Mouse (Mus musculus) kidney, adult 11 months (tissue): ENCODE results near the gene Gria1.

Source experiments
- DNase-seq: peaks from one replicate; pipeline ENCODE4 v3.0.0; 2022

Gria1 gene

DNA sequence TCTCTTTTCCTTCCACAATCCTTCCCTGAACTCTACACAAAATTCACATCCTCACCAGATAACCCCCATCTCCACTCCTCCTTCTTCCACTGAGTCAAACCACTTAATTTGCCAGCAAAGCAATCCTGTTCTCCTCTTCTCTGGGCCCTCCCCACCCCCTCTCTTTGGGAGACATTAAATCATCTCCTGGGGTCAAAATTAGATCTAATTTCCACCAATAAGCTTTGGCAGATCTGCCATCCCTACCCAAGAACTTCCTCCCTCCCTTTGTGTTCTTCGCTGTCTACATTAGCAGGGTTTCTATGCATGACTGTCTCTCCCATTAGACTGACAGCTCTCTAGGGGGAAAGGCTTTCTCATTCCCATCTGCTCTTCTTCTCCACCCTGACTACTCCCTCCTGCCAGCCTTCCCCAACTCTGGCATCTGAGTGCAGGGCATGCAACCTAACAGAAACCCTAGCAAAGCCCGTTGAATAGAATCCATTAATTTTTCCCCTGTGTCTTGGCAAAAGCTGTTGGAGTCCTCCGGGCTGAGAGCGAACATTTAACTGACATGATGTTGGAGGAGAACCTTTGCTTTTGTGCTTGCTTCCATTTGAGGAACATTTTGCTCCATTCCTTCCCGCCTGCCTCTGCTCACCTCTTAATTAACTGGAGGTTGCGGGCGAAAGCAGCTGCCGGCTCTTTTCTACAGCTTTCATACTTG lies 59.2 kb downstream of the Gria1 start:
- no peak for DNase-seq

DNA sequence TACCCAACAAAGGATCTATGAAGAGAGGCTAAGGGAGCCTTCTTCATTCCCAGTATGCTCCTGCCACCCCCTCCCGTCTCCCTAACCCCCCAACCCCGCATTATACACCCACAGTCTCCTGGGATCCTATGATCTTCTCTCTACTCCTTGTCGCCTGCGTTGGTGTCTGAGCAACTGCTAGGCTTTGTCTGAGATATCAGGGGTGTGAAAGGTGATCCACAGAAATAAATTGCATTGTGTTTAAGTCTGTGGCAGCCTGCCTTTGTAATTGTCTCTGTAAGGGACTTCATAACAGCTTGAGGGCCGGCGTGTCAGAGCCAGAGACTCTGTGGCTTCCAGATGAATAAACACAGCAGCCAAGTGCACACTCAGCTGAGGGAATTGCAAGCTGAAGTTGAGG lies 61.0 kb downstream of the Gria1 start:
- DNase-seq, result no peak

DNA sequence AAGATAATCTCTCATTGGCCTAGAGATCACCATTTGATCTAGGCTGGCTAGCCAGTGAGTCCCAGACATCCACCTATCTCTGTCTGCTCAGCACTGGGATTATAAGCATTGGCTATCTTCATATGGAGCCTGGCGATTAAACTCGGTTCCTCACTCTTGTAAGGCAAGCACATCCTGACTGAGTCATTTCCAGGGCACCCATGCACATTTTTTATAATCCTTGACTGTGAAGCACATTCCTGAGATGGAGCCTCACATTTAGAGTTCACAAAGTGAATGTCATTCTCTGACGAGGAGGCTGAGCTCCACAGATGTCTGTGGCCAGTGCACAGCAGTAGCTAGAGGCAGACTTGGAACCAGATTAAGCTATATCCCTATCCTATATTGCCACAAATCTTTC lies 68.2 kb downstream of the Gria1 start:
- no peak for DNase-seq

DNA sequence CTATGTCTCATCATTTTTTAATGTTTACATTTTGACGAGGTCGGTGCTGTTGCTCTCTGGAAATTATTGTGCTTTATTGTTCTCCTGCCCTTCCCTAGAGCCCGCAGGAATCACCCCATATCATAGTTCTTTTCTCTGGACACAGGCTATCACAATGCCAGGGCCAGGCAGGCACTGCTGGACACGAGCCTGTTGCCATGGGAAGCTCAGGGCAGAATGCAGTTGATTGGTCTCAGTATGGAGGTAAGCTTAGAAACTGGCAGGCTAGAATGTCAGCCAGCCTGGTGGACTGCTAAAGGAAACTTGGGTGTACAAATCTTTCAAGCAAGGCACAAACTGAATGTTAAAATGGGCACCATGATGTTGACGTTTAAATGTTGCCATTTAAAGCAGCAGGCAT lies 78.3 kb downstream of the Gria1 start:
- DNase-seq, result no peak

DNA sequence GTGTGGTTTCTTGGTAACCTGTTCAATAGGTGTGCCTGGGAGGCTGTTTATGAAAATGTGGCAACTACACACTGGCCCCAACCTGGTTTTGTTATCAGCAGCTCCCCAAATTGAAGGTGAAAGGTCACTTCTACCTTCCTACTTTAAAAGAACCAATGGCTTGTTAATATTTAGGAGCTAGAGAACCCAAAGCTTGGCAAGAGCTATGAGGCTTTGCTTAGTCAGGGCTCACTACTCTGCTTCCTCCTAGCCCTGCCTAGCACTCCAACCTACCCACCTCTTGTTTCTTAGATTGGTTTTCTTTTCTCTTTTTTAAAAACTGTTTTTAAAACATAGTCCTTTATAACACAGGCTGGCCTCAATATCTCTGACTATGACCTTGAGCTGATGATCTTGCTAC lies 79.5 kb downstream of the Gria1 start:
- no peak for DNase-seq

DNA sequence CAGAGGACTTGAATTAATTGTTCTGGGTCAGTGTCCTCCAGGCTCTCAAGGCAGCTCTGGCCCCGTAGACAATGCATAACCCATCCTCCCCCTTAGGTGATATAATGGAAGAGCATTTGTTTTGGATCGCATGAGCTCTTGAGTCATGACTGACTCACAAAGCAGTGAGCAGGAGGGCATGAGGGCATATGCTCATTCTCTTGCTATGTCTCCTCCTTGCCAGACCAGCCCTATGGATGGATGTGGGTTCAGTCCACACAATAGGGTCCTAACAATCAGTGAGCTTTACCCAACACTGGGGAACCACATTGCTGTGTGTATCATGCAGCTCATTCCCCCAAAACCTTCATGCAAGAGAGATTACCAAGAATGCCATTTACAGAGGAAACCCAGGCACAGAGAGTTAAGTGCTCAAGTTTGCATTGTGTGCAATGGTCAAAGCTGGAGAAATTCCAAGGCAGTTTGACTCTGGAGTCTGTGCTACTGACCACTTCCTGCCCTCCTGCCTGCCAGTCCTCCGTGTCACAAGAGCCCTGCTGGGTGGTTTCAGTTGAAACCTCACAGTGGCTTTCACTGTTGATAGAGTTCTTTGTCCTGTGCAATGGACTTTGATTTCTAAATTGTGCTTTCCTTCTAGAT lies 80.2 kb downstream of the Gria1 start:
- DNase-seq, result no peak

DNA sequence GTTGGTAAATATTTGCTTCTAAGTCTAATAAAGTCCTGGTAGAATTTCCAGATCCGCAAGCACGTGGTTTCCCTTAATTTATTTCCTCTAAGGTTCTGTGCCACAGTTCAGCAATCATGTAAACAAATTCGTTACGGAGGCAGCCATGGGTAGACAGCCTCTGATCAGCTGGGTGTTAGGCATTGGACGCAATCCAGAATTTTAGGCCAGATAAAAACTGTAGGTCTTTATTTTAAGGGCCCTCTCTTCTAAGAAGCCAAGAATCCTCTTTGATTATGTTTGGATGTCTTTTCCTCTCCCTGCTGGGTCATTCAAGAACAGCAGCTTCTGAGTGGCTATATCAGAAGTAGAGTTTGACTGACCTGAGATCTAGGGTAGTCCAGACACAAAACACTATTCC lies 89.3 kb downstream of the Gria1 start:
- DNase-seq, result peak; percentile 11

DNA sequence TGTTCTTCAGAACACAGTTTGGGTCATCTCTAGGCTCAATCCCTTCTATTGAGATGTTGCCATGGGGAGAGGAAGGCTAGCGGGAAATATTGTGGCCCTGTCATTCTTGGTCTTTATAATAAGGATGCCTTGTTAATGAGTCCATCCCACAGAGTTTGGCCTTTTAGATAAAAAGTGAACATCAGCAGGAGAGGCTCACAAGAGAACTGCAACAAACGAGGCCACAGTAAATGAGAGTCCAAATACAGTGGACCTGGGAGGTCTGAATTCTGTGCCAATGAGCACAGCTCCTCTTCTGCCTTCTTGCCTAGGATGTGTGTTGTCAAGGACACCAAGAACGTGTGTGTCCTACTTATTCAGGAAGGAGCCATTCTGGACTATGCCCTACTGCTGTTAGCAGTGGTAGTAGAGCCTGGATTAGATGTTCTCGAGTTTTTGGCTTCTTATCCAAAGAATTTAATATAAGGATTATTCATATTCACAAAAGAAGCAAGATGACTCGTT lies 92.6 kb downstream of the Gria1 start:
- no peak for DNase-seq

DNA sequence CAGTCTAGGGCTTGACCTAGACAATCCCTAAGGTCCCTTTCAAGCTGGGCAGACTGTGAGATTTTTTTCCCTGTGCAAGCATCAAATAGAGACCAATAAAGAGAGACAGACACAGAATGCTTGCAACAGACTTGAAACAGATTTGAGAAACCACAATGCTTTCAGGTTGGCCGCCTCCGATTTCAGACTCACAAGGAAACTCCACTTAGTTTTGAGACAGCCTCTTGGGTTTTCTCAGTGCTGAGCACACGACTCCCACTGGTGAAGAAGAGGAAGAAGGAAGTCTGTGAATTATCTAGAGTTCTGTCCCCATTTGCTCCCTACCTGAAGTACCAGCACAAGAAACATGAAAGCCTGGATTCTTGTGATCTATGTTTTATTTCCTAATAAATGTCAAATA lies 94.5 kb downstream of the Gria1 start:
- no peak for DNase-seq

DNA sequence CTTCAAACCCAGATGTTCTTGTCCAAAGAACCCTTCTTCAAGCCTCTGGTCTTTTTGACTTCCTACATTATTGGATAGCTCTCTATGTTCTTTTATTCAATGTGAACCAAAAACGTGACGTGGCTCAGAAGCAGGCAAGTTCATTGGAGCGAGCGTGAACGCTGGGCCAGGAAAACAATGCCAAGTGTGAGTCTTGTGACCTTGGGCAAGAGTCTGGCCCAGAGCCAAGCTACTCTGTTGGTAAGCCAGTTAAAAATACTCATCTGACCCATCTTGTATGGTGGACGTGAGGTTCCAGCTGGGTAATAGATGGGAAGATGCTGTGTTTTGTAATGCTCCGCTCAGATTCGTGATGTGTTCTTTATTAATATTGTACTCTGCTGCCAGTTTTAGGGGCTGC lies 101.2 kb downstream of the Gria1 start:
- no peak for DNase-seq

DNA sequence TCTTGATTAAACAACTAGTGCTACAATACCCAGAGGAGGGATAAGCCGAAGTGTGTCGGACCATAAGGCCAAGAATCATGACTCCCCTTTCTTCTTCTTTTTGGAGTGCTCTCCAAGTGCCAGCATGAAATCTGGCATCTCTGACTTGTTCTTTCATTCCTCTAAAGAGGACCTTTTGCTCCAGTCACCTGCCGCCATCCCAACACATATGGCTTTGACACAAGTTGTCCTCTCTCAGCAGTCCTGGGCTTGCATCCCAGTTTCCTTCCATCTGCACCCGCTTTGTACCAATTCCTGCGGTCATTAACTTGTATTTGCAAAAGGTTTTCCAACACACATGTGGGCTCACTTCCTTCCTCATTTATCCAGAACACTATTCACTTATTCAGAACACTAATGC lies 103.2 kb downstream of the Gria1 start:
- no peak for DNase-seq

DNA sequence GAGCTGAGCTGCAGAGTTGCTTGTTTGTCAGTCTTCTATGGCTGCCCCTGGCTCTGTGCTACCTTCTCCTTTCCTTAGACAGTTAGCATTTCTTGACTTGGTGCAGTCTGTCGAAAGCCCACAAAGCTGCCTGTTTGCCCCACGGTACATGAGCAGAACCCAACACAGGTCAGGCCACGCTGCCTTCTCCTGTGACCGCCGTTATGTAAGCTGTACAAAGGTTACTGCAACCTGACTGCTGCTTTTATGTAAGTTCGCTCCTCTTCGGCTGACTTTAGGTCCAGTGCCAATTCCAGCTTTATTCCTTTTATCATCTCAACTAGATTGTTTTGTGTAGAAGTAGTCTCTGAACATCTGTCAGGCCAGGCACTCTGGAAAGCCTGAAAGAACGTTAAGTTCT lies 115.9 kb downstream of the Gria1 start:
- DNase-seq, result peak; percentile 67

DNA sequence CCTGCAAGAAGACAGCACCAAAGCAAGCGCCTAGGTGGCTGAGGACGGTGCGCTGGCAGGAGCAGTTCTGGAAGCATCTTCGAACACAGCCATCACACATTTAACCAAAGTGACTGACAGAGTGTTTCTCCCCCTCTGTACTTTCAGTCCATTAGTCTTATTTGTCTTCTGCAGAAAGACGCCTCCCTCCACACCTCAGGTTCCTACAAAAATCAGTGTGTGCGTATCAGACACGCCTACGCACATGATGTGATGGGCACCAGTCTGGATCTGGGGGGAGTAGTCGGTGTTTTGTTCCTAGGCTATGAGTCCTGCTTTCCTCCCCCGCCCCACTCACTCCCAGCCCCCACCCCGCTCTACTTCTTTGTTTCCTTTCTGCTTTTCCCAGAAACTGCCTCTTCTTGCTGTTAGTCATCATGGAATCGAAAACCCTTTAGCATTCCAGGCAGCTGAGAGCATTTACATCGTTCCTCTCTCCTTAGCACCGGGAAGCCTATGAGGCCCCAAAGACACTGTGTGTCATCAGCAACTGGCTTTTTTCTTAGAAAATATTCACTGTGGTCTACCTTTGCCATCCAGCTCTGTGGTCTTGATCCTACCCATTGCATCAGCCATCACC lies 129.1 kb downstream of the Gria1 start:
- DNase-seq, result no peak

DNA sequence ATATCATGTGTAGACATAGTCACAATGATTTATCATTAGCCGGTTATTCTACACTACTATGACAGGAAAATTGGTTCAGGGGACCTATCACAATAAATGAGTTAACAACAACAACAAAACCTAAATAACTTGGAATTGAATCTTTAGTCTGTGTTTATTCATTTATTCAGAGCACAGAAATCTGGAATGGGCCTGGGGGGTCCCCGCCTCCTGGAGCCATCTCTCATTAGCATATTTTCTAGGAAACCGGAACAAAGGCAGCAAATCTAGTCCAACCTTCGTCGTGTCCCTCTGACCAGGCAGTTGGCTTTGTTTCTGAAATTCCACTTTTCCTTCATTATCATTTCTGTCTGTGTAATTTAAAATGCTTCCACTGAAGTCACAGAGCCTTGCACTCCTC lies 132.5 kb downstream of the Gria1 start:
- no peak for DNase-seq

DNA sequence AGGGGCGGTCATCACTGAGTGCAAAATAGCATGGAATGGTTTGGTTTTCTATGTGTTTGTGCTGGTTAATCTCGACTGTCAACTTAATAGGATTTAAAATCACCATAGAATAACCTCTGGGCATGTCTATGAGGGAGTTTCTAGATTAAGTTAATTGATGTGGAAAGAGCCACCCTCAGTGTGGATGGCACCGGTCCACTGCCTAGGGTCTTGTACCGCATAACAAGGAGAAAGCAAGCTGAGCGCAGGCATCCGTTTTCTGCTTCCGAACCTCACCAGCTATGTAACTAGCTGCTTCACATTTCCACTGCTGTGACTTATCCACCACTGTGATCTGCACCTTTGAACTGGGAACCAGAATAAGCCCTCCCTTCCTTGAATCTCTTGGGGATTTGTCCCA lies 134.0 kb downstream of the Gria1 start:
- DNase-seq, result no peak

DNA sequence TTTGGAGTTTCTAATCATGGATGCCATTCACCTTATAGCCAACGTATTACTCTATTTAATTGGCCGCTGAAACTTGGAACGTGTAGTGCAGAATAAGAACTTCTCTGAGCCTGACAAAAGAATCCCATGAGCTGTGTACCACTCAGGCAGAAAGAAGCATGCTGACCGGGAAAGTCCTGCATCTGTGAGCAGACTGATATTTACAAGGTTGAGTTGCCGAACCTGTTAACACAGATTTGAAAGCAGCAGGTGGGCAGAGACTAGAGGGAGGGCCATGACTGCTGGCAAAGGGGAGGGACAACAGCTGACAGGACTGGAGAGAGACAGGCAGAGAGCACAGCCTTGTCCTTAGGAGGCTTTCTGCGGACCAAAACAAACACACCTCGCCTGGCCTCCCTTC lies 134.5 kb downstream of the Gria1 start:
- DNase-seq, result no peak

DNA sequence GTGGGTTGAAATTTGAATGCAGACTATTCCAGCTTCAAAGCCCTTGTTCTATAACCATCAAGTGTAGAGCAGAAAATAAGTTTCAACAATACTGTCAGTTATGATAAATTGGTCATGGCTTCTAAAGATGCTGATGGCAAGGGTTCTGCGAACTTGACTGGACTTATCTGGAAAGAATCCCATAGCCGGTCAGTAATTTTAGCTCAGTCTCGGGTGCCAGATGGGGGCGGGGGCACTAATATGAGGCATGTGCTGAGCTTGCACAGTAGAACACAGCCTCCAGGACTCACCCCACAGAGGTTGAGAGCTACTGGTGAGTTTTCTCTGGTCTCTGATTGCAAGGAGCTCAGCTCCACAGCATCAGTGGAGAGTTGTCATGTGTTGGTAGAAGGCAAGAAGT lies 140.5 kb downstream of the Gria1 start:
- no peak for DNase-seq

DNA sequence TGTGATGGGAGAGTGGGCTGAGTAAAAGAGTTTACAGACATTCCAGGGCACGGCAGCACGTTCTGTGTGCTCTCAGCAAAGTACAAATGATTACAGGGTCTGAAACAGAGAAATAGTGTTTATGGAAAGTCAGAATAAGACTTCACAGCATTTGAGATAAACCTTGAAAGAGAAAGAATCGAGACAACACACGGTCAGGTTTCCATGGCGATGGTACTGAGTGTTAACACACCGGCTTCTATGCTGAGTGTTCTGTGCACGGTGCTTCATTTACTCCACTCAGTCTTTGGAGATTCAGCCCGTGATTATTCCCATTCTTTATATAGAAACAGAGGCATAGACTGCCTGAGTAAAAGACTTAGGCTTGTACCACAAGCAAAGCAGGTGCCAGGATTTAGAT lies 143.8 kb downstream of the Gria1 start:
- DNase-seq, result no peak

DNA sequence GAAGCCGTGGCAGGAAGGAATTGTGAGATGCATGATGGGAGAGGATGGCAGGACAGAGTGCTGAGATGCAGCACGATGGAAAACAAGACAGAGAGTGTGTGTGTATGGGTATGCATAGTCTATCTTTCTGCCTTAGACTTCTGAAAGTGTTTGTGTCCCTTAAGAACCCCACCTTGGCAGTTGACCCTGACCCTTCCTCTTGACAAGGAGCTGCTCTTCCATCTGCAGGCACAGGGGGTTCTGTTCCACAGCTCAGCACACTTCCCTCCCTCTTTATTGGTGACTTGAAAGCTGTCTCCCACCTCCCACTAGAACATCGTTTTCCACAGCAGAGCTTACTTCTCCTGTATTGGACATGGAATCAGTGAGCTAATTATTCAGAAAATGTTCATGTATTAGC lies 148.2 kb downstream of the Gria1 start:
- no peak for DNase-seq

DNA sequence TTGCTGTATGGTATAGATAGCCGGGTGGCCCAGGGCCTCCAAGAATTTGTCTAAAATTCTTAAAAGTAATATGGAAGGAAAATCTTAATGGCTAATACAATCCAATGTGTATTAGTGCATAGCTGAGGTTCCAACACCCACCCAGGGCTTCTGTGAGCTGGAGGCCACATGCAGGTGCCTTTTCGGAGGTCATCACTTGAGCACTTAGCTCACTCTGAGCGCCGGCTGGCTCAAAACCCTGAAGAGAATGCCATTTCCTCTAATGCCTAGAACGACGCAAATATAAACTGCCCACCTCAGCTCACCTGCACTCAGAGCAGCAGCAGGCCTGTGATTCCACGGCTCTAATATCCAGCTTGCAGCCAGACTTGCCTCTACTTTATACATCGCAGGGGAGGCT lies 148.9 kb downstream of the Gria1 start:
- no peak for DNase-seq

DNA sequence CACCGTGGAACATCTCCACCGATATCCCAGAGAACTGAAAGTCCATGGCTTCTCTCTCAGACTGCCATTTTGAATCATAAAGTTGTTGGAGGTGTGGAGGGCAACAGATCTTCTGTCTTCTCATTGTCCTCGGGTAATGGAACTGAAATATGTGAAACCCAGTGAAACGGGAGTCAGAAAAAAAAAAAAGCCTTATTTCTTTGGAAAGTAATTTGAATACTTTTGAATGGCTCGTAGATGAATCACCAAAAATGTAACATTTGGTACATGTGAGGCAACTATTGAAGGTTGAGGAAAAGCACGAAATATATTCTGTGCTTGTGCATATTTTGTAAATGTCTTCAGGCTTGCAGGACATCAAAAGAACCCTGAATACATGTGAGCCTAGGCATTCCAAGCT lies 151.7 kb downstream of the Gria1 start:
- no peak for DNase-seq

DNA sequence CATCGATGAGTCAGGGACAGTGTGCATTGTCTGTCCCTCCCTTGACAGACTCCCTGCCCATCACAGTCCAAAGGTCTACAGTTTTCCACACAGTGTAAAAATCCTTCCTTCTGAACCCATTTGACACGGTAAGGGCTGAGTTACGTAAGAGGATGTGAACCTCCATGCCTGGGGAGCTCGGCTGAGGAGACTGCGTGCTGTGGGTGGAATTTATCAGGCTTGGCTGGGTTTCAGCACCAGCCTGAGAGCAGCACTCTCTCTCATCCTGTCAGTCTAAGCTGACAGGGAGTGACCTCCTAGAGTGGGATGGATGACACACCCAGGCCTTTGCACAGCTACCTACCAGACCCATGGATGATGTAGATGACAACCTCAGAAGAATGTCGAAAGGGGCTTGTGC lies 158.9 kb downstream of the Gria1 start:
- DNase-seq, result peak; percentile 8

DNA sequence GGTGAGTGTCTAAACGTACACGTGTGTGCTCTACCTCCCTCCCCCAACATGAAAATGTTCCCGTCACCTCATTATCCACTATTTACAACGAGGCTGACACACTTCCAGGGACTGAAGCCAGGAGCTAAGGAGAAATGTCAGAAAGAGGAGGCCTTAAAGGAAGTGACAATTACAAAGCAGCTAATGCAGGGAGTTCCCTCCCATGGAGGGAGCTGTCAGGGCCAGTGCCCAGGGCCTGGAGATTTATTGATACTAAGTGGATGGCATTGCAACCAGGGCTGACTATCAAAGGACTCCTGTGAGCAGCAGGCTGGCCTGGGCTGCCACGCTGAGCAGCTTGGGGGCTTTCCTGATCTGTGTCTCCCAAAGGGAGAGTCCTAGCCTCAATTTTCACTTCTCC lies 163.0 kb downstream of the Gria1 start:
- DNase-seq, result no peak

DNA sequence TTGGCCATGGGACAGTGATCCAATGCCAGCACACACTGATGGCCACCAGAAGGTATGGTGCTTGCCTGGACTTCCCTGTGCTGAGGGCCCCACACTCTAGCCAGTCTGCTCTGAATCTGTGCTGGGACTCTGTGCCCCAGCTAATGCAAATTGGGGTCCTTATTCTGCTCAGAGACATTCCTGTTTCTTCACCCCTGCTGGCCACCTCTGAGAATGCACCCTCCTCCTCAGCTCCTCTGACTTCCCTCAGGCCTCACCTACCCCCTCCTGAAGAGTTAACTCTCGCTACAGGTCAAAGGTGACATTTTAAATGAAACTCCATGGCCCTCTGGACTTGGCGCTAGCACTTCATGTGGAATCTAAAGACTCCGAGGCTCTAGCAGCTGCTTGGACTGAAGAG lies 165.4 kb downstream of the Gria1 start:
- no peak for DNase-seq

DNA sequence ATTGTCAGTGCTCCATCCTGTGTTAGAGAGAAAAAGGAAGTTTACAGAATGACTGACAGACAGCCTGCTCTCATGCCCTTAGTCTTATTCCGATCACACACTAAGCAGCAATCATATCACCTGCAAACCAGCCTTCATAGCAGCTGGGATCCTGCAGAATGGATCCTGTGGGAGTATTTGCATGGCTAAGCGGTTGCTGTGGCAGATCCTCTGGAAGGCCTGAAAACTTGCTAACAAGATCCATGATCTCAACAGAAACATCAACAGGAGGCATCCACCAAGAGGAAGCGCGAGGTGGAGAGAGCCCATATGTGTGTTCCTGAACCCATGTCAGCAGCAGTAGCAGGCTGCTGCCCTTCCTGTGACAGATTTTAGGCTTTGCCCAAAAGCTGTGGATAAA lies 173.0 kb downstream of the Gria1 start:
- DNase-seq, result no peak
